Mouse (Mus musculus): ENCODE data around the gene Sgpp2. TPM values are rescaled to one million over a fixed set of nuclear protein-coding genes. Genes with fewer than 3 reads are reported as not detected.

Sgpp2 gene
- polyA plus RNA-seq, 1 experiment from 2014 or later: 22.1 TPM

DNA sequence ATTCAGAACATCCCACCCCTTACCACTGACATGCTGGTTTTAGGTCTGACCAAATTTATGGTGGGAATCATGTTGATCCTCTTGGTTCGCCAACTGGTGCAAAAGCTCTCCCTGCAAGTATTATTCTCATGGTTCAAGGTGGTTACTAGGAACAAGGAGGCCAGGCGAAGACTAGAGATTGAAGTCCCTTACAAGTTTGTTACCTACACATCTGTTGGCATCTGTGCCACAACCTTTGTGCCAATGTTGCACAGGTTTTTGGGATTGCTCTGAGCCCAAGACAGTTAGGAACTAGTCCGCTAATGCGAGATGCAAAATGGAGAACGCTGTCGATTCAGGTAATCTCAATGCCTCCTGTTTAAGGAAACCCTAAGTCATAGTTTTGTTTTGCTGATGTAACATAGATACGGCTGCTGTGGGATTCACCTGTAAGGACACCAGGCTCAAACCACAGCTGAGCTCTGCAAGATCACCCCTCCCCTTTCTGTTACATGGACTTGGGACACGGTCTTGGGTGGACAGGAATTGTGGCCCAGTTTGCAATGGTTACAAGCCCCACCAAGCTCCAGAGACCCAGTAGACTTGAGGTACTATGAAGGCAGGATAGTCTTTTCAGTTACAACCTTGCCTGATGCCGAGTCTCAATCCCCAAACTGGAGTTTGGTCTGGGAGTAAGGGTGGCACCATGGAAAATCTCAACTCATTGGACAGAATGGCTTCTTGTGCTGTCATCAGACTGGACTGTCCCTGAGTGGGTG lies 107.2 kb downstream of the Sgpp2 start:
- no peak overlapping the region for H3K4me3 ChIP-seq (ENCODE audit: low read length)
- H3K36me3 ChIP-seq (ENCODE audit: insufficient read depth, low read length): peaks cover 14% of the 10 kb centered on the region; the same call in 1 of the 2 replicates
- H3K27ac ChIP-seq (ENCODE audit: low read length): no peak overlapping the region
- H3K4me1 ChIP-seq (ENCODE audit: insufficient read depth, low read length): no peaks in the 10 kb centered on the region
- H3K27me3 ChIP-seq (ENCODE audit: insufficient read depth, low read length): no peaks in the 10 kb centered on the region
- no peak overlapping the region for H3K9ac ChIP-seq (replicated peaks; ENCODE audit: low read length)
- no peak overlapping the region for H3K4me2 ChIP-seq (replicated peaks; ENCODE audit: low read depth, low read length)
- WGBS: 96% methylated on average over 9 of the region's 9 CpGs
- no peak for ATAC-seq (ENCODE audit: low FRiP score, low TSS enrichment)
- no peaks in the 10 kb centered on the region for H3K9me3 ChIP-seq (ENCODE audit: low read length)

DNA sequence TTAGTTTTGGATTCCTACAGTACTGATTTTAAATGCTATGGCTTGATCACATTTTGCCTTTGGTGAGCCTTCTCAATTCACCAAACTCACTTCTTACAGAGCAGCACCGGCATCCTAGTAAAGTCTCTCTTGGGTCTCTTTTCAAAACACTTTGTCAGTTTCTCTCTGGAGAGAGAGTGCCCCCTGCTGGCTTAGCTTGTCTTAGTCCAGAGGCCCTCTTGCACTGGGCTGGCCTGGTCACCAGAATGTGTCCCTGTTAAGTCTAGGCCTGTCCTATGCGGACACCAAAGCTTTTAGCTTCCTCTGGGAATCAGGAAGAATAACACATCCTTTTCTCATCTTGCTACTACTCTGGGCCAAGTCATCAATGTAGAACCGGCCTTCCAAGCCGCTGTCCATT lies 109.4 kb downstream of the Sgpp2 start:
- Histone ChIP-seq H3K4me1 (ENCODE audit: insufficient read depth, low read length) (no peaks in the 10 kb centered on the region), H3K9ac (replicated peaks; ENCODE audit: low read length) (no peak overlapping the region), H3K4me2 (replicated peaks; ENCODE audit: low read depth, low read length) (no peak overlapping the region), H3K27me3 (ENCODE audit: insufficient read depth, low read length) (no peaks in the 10 kb centered on the region), H3K36me3 (ENCODE audit: insufficient read depth, low read length) (peaks cover 14% of the 10 kb centered on the region; the same call in 1 of the 2 replicates), H3K9me3 (ENCODE audit: low read length) (no peaks in the 10 kb centered on the region), H3K27ac (ENCODE audit: low read length) (no peak overlapping the region), H3K4me3 (ENCODE audit: low read length) (no peak overlapping the region)
- 45% methylated on average over 4 of the region's 4 CpGs for WGBS
- peak; percentile 79 for ATAC-seq (ENCODE audit: low FRiP score, low TSS enrichment)

DNA sequence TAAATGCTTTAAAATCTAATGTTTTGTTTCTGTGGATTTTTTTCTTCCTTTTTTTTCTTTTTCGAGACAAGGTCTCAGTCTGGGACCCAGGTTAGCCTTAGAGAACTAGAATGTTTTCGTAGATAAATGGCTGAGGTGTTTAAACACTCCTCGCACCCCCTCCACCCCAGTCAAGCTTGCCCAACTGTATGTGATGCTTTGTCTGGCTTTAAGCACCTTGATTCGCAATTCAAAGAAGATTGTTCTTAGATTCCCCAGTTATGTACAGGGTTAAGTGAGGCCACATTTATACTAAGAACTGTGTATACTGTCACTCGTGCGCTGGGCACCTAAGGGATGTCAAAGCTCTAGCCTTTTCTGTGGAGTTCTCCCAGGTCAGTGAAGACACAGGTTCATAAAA lies 110.1 kb downstream of the Sgpp2 start:
- H3K27me3 ChIP-seq (ENCODE audit: insufficient read depth, low read length): no peaks in the 10 kb centered on the region
- no peak for ATAC-seq (ENCODE audit: low FRiP score, low TSS enrichment)
- 91% methylated on average over 6 of the region's 6 CpGs for WGBS

DNA sequence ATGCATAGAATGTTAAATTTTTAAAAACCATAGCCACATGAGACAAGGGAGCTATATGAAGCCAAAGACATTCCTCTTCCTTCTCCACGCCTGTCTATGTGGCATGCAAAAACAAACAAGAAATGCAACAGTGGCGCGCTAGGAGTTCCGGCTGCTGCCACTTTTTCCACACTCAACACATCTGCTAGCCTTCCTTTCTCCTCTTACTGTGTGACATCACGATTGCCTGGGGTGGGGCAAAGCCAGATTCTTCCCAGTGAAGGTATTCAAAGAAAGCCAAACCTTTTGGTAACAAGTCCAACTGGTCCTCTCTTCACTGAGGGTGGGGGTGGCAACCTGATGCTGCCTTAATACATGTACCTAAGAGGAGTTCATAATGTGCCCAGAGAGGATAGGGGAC lies 111.6 kb downstream of the Sgpp2 start:
- H3K27ac ChIP-seq (ENCODE audit: low read length): no peak overlapping the region
- H3K4me1 ChIP-seq (ENCODE audit: insufficient read depth, low read length): peaks cover 18% of the 10 kb centered on the region
- H3K27me3 ChIP-seq (ENCODE audit: insufficient read depth, low read length): no peaks in the 10 kb centered on the region
- ATAC-seq (ENCODE audit: low FRiP score, low TSS enrichment): no peak
- H3K4me3 ChIP-seq (ENCODE audit: low read length): no peak overlapping the region
- no peak overlapping the region for H3K4me2 ChIP-seq (replicated peaks; ENCODE audit: low read depth, low read length)
- H3K9ac ChIP-seq (replicated peaks; ENCODE audit: low read length): no peak overlapping the region
- no peaks in the 10 kb centered on the region for H3K9me3 ChIP-seq (ENCODE audit: low read length)
- peaks cover 14% of the 10 kb centered on the region; the same call in 1 of the 2 replicates for H3K36me3 ChIP-seq (ENCODE audit: insufficient read depth, low read length)
- WGBS: 90% methylated on average over 5 of the region's 5 CpGs

More for the DNA sequence above, 110.1 kb downstream of the Sgpp2 start:
- Histone ChIP-seq H3K27ac (ENCODE audit: low read length) (no peak overlapping the region), H3K4me3 (ENCODE audit: low read length) (no peak overlapping the region), H3K9me3 (ENCODE audit: low read length) (no peaks in the 10 kb centered on the region), H3K4me2 (replicated peaks; ENCODE audit: low read depth, low read length) (no peak overlapping the region), H3K9ac (replicated peaks; ENCODE audit: low read length) (no peak overlapping the region), H3K36me3 (ENCODE audit: insufficient read depth, low read length) (peaks cover 14% of the 10 kb centered on the region; the same call in 1 of the 2 replicates), H3K4me1 (ENCODE audit: insufficient read depth, low read length) (peaks cover 6% of the 10 kb centered on the region)

DNA sequence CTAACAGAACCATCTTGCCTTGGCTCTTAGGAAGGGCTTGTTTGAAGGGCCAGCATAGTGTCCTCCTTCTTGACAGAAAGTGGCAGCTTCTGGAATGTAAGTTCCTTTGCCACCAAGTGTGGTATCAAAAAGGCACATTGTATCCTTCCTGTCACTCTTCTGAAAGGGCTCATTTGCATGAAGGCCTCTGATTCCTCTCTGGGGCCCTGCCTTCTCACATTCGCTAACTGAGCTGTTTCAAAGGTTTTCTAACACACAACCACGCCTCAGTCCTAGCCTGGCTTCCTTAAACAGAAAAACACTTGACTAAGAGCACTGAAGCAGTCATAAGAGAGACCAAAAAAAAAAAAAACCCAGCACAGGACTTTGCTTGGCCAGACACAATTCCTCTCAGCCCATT lies 112.4 kb downstream of the Sgpp2 start:
- H3K9me3 ChIP-seq (ENCODE audit: low read length): no peaks in the 10 kb centered on the region
- no peak overlapping the region for H3K4me2 ChIP-seq (replicated peaks; ENCODE audit: low read depth, low read length)
- H3K4me3 ChIP-seq (ENCODE audit: low read length): no peak overlapping the region
- H3K27me3 ChIP-seq (ENCODE audit: insufficient read depth, low read length): no peaks in the 10 kb centered on the region
- peaks cover 12% of the 10 kb centered on the region; the same call in 1 of the 2 replicates for H3K36me3 ChIP-seq (ENCODE audit: insufficient read depth, low read length)
- 77% methylated on average over 2 of the region's 2 CpGs for WGBS
- no peak overlapping the region for H3K9ac ChIP-seq (replicated peaks; ENCODE audit: low read length)
- no peak for ATAC-seq (ENCODE audit: low FRiP score, low TSS enrichment)
- peaks cover 18% of the 10 kb centered on the region for H3K4me1 ChIP-seq (ENCODE audit: insufficient read depth, low read length)
- H3K27ac ChIP-seq (ENCODE audit: low read length): no peak overlapping the region

DNA sequence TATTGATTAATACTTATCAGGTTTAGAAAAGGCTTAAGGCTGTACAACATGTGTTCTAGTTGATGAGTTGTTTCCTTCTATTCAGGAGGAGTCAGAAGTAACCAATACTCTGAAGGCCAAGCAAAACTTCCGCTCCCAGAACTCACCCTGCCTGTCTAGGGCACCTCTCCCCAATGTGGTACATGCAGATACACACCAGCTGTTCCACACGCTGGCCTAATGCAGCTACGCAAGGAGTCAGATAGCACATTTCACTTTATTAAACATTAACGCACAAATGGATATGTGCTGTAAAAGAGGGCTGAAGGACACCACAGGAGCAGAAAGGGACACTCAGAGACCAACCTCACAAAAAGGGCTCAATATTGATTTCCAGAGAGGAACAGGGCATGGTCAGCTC lies 114.7 kb downstream of the Sgpp2 start:
- no peaks in the 10 kb centered on the region for H3K27me3 ChIP-seq (ENCODE audit: insufficient read depth, low read length)
- no peak overlapping the region for H3K27ac ChIP-seq (ENCODE audit: low read length)
- 53% methylated on average over 4 of the region's 4 CpGs for WGBS
- H3K9ac ChIP-seq (replicated peaks; ENCODE audit: low read length): no peak overlapping the region
- 0 out of 2 replicates have a peak, but pooled peaks have one; percentile 40 for ATAC-seq (ENCODE audit: low FRiP score, low TSS enrichment)
- peaks cover 7% of the 10 kb centered on the region; the same call in 1 of the 2 replicates for H3K36me3 ChIP-seq (ENCODE audit: insufficient read depth, low read length)
- no peak overlapping the region for H3K4me3 ChIP-seq (ENCODE audit: low read length)
- H3K9me3 ChIP-seq (ENCODE audit: low read length): no peaks in the 10 kb centered on the region
- H3K4me2 ChIP-seq (replicated peaks; ENCODE audit: low read depth, low read length): no peak overlapping the region
- peaks cover 18% of the 10 kb centered on the region for H3K4me1 ChIP-seq (ENCODE audit: insufficient read depth, low read length)

DNA sequence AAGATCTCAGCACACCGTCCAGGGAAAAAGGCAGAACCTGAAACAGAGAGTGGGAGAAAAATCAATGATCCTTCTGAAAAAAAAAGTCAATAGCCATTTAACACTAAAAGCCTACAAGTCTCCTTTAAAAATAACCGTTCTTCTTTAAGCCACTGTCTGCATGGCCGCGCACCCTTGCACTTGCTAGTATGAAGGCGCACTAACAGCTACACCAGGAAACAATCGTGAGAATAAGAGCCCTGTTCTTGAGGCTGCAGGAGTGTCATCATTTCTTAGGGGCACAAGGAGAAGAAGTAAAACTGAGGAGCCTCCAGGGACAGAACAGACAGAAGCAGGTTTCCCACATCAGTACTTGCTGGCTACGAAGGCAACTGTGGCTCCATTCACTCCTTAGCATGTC lies 115.2 kb downstream of the Sgpp2 start:
- 86% methylated on average over 7 of the region's 7 CpGs for WGBS
- peak overlapping the region; percentile 44; the same call in 1 of the 2 replicates for H3K27ac ChIP-seq (ENCODE audit: low read length)

DNA sequence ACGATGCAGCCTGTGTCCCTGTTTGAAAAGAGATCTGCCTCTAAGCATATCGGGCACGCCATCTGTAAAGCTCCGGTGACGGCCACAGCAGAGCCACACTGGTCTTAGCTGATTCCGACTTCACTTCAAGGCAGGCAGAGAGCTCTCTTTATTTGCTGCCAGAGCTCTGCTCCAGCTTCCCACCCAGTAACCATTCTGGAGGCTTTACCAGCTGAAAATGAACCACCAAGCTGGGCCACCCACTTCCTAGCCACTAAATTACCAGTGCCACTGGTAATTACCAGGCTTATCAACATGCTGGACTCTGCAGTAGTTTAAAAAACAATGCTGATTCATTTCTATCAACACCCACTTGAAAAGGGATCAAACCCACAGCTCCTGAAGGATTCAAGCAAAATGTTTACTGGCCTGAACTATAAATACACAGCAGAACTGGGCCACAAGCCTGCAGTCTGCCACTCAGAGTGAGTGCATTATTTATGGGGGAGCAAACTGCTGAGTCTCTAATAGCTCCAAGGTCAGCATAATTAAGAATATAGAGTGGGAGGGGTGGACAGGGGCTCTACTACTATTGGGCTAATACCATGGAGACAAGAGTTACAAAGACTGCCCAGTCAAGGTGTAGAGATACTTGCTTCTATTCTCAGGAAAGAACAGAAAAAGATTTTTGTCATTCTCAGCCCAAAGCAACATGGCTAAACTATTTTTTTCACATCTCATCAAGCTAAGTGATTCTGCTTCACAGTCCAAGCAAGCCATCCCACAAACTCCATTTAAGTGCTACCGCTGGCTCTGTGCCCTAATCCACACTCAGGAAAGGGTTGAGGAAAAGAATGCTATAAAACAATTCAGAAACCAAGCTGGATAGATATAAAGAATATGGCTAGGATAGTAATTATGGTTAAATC lies 115.9 kb downstream of the Sgpp2 start:
- H3K9ac ChIP-seq (replicated peaks; ENCODE audit: low read length): no peak overlapping the region
- H3K4me3 ChIP-seq (ENCODE audit: low read length): no peak overlapping the region
- peak; percentile 49; the same call in 1 of the 2 replicates for ATAC-seq (ENCODE audit: low FRiP score, low TSS enrichment)

More for the DNA sequence above, 115.2 kb downstream of the Sgpp2 start:
- H3K4me2 ChIP-seq (replicated peaks; ENCODE audit: low read depth, low read length): no peak overlapping the region
- peaks cover 18% of the 10 kb centered on the region for H3K4me1 ChIP-seq (ENCODE audit: insufficient read depth, low read length)
- ATAC-seq (ENCODE audit: low FRiP score, low TSS enrichment): no peak
- H3K27me3 ChIP-seq (ENCODE audit: insufficient read depth, low read length): no peaks in the 10 kb centered on the region
- no peak overlapping the region for H3K9ac ChIP-seq (replicated peaks; ENCODE audit: low read length)
- H3K9me3 ChIP-seq (ENCODE audit: low read length): no peaks in the 10 kb centered on the region
- no peak overlapping the region for H3K4me3 ChIP-seq (ENCODE audit: low read length)
- H3K36me3 ChIP-seq (ENCODE audit: insufficient read depth, low read length): peaks cover 7% of the 10 kb centered on the region; the same call in 1 of the 2 replicates

DNA sequence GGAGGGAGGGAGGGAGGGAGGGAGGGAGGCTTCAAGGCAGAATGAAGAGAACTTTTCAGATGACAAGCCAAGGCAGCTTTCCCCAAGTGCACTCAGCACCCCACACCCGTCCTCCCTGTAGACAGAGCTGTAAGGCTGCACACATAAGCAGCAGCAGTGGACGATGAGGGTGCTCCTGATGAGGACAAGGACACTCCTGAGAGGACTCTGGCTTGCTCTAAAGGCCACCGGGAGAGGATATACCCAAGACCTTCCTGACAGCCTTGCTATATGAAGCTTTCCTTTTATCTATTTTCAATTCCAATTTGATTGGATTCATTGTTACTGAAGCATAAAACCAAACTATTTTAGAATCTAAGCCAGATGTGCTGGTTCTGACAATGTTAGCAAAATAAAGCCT lies 116.7 kb downstream of the Sgpp2 start:
- no peak overlapping the region for H3K4me2 ChIP-seq (replicated peaks; ENCODE audit: low read depth, low read length)
- H3K27me3 ChIP-seq (ENCODE audit: insufficient read depth, low read length): no peaks in the 10 kb centered on the region
- no peak overlapping the region for H3K27ac ChIP-seq (ENCODE audit: low read length)
- H3K4me1 ChIP-seq (ENCODE audit: insufficient read depth, low read length): peaks cover 18% of the 10 kb centered on the region
- 75% methylated on average over 3 of the region's 3 CpGs for WGBS
- no peak overlapping the region for H3K4me3 ChIP-seq (ENCODE audit: low read length)
- ATAC-seq (ENCODE audit: low FRiP score, low TSS enrichment): no peak
- peaks cover 4% of the 10 kb centered on the region; the same call in 1 of the 2 replicates for H3K36me3 ChIP-seq (ENCODE audit: insufficient read depth, low read length)
- no peak overlapping the region for H3K9ac ChIP-seq (replicated peaks; ENCODE audit: low read length)
- H3K9me3 ChIP-seq (ENCODE audit: low read length): no peaks in the 10 kb centered on the region

More for the DNA sequence above, 115.9 kb downstream of the Sgpp2 start:
- peaks cover 7% of the 10 kb centered on the region; the same call in 1 of the 2 replicates for H3K36me3 ChIP-seq (ENCODE audit: insufficient read depth, low read length)
- peak overlapping the region; percentile 44; the same call in 1 of the 2 replicates for H3K27ac ChIP-seq (ENCODE audit: low read length)
- H3K4me1 ChIP-seq (ENCODE audit: insufficient read depth, low read length): peaks cover 18% of the 10 kb centered on the region
- no peak overlapping the region for H3K4me2 ChIP-seq (replicated peaks; ENCODE audit: low read depth, low read length)
- no peaks in the 10 kb centered on the region for H3K27me3 ChIP-seq (ENCODE audit: insufficient read depth, low read length)
- WGBS: 74% methylated on average over 7 of the region's 7 CpGs
- H3K9me3 ChIP-seq (ENCODE audit: low read length): no peaks in the 10 kb centered on the region

All from kidney, embryonic 16.5 days (tissue).